Mouse (Mus musculus) embryonic facial prominence, embryonic 14.5 days (tissue): ENCODE data around the gene Car11. TPM values are rescaled to one million over a fixed set of nuclear protein-coding genes. Genes with fewer than 3 reads are reported as not detected.

ENCODE experiments used
- ATAC-seq: fragments of 200-750 bp; cut with Nextera tagmentation; 2 replicates; pipeline ENCODE4 v1.8.0; 2017; ENCODE audit warnings: low read depth, moderate number of reproducible peaks, moderate TSS enrichment
- DNase-seq: peaks from one replicate; pipeline ENCODE4 v3.0.0-alpha.2; 2015; ENCODE audit warnings: low spot score
- H3K27ac ChIP-seq: fragments of 300-500 bp; sonication (generic); replicated peaks from 2 replicates; pipeline ENCODE4 v1.5.1; 2014; ENCODE audit warnings: low read depth, mild to moderate bottlenecking, low read length, moderate library complexity
- H3K27me3 ChIP-seq: fragments of 300-500 bp; sonication (generic); replicated peaks from 2 replicates; pipeline ENCODE4 v1.6.1; 2014; ENCODE audit warnings: low read length; ENCODE audit not compliant: control insufficient read depth, insufficient read depth
- H3K36me3 ChIP-seq: fragments of 300-500 bp; sonication (generic); 2 replicates; pipeline ENCODE4 v1.6.1; 2014; ENCODE audit warnings: low read length, mixed read lengths; ENCODE audit not compliant: control insufficient read depth, insufficient read depth
- H3K4me1 ChIP-seq: fragments of 300-500 bp; sonication (generic); 2 replicates; pipeline ENCODE4 v1.6.1; 2014; ENCODE audit warnings: antibody characterized with exemption, low read length; ENCODE audit not compliant: control insufficient read depth, insufficient read depth
- H3K4me2 ChIP-seq: fragments of 300-500 bp; sonication (generic); 2 replicates; pipeline ENCODE4 v1.6.1; 2014; ENCODE audit warnings: low read depth, mild to moderate bottlenecking, low read length, moderate library complexity, mixed read lengths
- H3K4me3 ChIP-seq: fragments of 300-500 bp; sonication (generic); 2 replicates; pipeline ENCODE4 v1.5.1; 2014; ENCODE audit warnings: low read depth, mild to moderate bottlenecking, low read length
- H3K9ac ChIP-seq: fragments of 300-500 bp; sonication (generic); 2 replicates; pipeline ENCODE4 v1.6.1; 2014; ENCODE audit warnings: low read depth, mild to moderate bottlenecking, low read length, moderate library complexity, mixed read lengths
- H3K9me3 ChIP-seq: fragments of 300-500 bp; sonication (generic); 2 replicates; pipeline ENCODE4 v1.6.1; 2016; ENCODE audit warnings: low read length; ENCODE audit not compliant: control insufficient read depth
- WGBS: fragments of 180-500 bp; shearing (Covaris S2); extraction: QIAGEN DNeasy Blood & Tissue Kit; methylation state at CpG from one replicate; pipeline ENCODE4 v1.1.7; 2014; 5-methylcytosine and 5-hydroxymethylcytosine counted together
- polyA plus RNA-seq: library from polyadenylated mRNA; unstranded; fragments of >200 nt; fragmentation: Nextera tagmentation; extraction: Ambion mirVana; gene quantifications from 2 replicates; pipeline ENCODE4 v1.2.1, GENCODE M21; 2014

Car11 gene
- polyA plus RNA-seq, 1 experiment from 2014 or later: 8.9 TPM

GRCm38 (mm10) chr7:45721642-45722347 lies 22.2 kb downstream of the Car11 start:
- Histone ChIP-seq H3K9ac (no peak overlapping the region), H3K27me3 (no peaks in the 10 kb centered on the region), H3K36me3 (peaks cover 76% of the 10 kb centered on the region), H3K4me1 (peaks cover 3% of the 10 kb centered on the region), H3K27ac (no peak overlapping the region), H3K4me2 (no peak overlapping the region), H3K4me3 (no peak overlapping the region), H3K9me3 (no peaks in the 10 kb centered on the region)
- no peak for ATAC-seq
- 56% methylated on average over 13 of the region's 13 CpGs for WGBS
- no peak for DNase-seq

- Histone ChIP-seq H3K27ac (no peak overlapping the region), H3K4me2 (no peak overlapping the region), H3K27me3 (no peaks in the 10 kb centered on the region), H3K4me3 (no peak overlapping the region), H3K9me3 (no peaks in the 10 kb centered on the region), H3K36me3 (peaks cover 79% of the 10 kb centered on the region), H3K9ac (no peak overlapping the region), H3K4me1 (peaks cover 3% of the 10 kb centered on the region)
- DNase-seq (no peak), ATAC-seq (no peak)
- WGBS: 87% methylated on average over 8 of the region's 13 CpGs
Observed at GRCm38 (mm10) chr7:45722348-45722713, 22.7 kb downstream of the Car11 start.

DNA sequence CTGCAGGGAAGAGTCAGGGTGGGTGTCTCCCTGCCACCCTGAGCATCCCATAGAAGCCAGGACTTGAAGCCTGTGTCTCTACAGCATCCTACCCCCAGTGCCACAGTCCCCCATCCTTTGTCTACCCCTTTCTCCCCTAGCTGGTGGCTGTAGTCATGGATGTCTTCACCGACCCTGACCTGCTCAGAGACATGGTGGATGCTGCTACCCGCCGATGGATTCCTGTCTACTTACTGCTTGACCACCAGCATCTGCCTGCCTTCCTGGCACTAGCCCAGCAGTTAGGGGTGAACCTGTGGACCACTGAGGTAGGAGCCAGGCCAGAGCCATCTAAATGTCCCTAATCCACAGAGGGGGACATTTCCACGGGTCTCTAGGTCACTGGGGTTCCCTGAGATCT lies 23.7 kb downstream of the Car11 start:
- H3K27me3 ChIP-seq: no peaks in the 10 kb centered on the region
- 76% methylated on average over 4 of the region's 4 CpGs for WGBS
- no peak overlapping the region for H3K27ac ChIP-seq
- peaks cover 79% of the 10 kb centered on the region for H3K36me3 ChIP-seq
- H3K4me3 ChIP-seq: no peak overlapping the region
- ATAC-seq: no peak
- H3K9me3 ChIP-seq: no peaks in the 10 kb centered on the region
- no peak overlapping the region for H3K9ac ChIP-seq
- H3K4me1 ChIP-seq: peaks cover 3% of the 10 kb centered on the region
- no peak for DNase-seq
- no peak overlapping the region for H3K4me2 ChIP-seq

GRCm38 (mm10) chr7:45723781-45724180 lies 24.1 kb downstream of the Car11 start:
- Histone ChIP-seq H3K4me2 (no peak overlapping the region), H3K4me1 (peaks cover 3% of the 10 kb centered on the region), H3K4me3 (no peak overlapping the region), H3K9ac (no peak overlapping the region), H3K36me3 (peaks cover 81% of the 10 kb centered on the region), H3K9me3 (no peaks in the 10 kb centered on the region), H3K27ac (no peak overlapping the region), H3K27me3 (no peaks in the 10 kb centered on the region)
- ATAC-seq (no peak), DNase-seq (no peak)
- 94% methylated on average over 14 of the region's 14 CpGs for WGBS

DNA sequence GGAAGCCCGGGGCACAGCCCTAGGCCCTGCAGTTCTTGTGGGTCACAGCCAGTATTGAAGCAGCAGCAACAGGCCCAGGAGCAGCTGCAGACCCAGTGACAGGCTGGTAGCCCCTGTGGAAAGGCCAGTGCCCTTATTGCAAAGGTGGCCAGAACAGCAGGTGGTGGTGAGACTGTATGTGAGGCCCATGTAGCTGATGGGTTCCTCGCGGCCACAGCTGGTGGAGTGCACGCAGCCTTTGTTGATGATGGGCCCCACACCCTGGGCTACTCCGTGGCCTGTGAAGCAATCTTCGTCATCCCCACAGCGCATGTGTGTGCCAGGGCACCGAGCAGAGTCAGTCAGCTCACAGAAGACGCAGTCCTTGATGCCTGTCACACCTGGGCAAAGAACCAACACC lies 25.5 kb downstream of the Car11 start:
- no peak for DNase-seq
- Histone ChIP-seq H3K9me3 (no peaks in the 10 kb centered on the region), H3K9ac (no peak overlapping the region), H3K4me3 (no peak overlapping the region), H3K27ac (no peak overlapping the region), H3K27me3 (no peaks in the 10 kb centered on the region), H3K4me1 (no peaks in the 10 kb centered on the region), H3K4me2 (no peak overlapping the region), H3K36me3 (peaks cover 70% of the 10 kb centered on the region)
- 90% methylated on average over 7 of the region's 9 CpGs for WGBS
- no peak for ATAC-seq

DNA sequence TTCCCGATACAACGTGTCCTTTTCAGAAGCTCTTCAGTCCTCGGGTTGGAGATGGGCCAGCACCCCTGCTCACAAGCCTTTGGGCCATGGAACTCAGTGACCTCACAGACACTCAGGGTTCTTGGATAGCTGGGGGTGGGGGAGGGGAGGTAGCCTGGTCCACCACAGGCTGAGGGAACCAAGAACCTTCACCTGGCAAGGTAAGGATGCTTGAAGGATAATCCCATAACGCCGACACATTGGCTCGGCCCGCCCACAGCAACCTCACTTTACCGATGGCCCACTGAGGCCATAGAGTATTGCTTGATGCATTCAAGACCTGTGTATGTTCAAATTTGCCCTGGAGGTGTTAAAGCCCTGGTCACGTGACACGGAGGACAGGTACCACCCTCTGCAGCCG lies 26.1 kb downstream of the Car11 start, which contains the start of gene Spaca4:
TSS of gene Spaca4 (minus strand) at position 101 of the 400 bp plus-strand sequence.
- DNase-seq: no peak

DNA sequence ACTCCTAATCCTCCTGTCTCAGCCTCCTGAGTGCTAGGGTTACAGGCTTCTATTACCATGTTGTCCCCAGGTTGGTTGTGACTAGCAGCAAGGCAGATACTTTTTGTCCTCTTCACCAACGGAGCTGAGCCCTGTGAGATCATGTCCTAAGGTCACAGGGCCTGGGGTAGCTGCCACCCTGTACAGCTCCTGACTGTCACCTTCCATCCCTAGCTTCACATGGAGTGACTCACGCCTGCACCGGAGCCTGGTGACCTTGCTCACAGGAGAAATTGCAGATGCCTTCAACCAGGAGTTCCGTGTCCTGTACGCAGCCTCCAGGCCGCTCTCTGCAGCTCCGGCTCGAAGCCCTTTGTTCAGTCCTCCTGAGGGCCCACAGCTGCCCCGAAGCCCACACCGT lies 26.8 kb downstream of the Car11 start:
- 92% methylated on average over 7 of the region's 10 CpGs for WGBS
- ATAC-seq: no peak
- no peaks in the 10 kb centered on the region for H3K4me1 ChIP-seq
- no peak for DNase-seq
- H3K9me3 ChIP-seq: no peaks in the 10 kb centered on the region
- no peak overlapping the region for H3K4me3 ChIP-seq
- peaks cover 61% of the 10 kb centered on the region for H3K36me3 ChIP-seq
- no peaks in the 10 kb centered on the region for H3K27me3 ChIP-seq
- H3K9ac ChIP-seq: no peak overlapping the region
- no peak overlapping the region for H3K27ac ChIP-seq
- H3K4me2 ChIP-seq: no peak overlapping the region

More for the DNA sequence above, 26.1 kb downstream of the Car11 start, which contains the start of gene Spaca4:
- H3K9ac ChIP-seq: no peak within 1 kb of the TSS
- no peaks in the 10 kb centered on the region for H3K4me1 ChIP-seq
- no peak within 1 kb of the TSS for H3K4me2 ChIP-seq
- no peaks in the 10 kb centered on the region for H3K27me3 ChIP-seq
- no peak within 1 kb of the TSS for H3K4me3 ChIP-seq
- 91% methylated on average over 11 of the region's 11 CpGs for WGBS
- no peak within 1 kb of the TSS for H3K27ac ChIP-seq
- peaks cover 65% of the 10 kb centered on the region for H3K36me3 ChIP-seq
- ATAC-seq: no peak
- H3K9me3 ChIP-seq: no peaks in the 10 kb centered on the region

DNA sequence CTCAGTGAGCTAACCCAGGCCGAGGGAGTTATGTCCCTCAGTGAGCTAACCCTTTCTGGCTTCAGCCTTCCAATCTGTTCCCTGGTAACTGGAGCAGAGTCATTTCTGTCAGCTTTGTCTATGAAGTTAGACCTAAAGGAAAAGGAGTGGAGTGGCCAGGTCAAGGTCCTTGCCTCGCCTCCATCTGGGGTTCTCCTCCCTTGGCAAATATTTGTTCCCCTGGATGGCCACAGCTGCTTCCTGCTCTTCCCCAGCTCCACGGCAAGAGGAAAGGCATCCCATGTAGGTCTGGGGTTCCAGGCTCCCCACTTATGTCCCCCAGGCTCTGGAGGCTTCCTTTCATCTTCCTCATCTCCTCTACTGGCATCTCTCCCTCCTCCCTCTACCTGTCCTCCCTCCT lies 28.0 kb downstream of the Car11 start:
- Histone ChIP-seq H3K27me3 (no peaks in the 10 kb centered on the region), H3K9ac (no peak overlapping the region), H3K9me3 (no peaks in the 10 kb centered on the region), H3K4me3 (no peak overlapping the region), H3K36me3 (peaks cover 50% of the 10 kb centered on the region), H3K4me1 (no peaks in the 10 kb centered on the region), H3K27ac (no peak overlapping the region), H3K4me2 (no peak overlapping the region)
- ATAC-seq (no peak), DNase-seq (no peak)
- 85% methylated on average over 3 of the region's 3 CpGs for WGBS
